Mouse (Mus musculus) induced T-regulatory cell, adult 2 months (primary cell): ENCODE measurements around the gene Dcaf6.
A peak's percentile ranks its signal among the peaks of the same experiment; 100 is the strongest.

Experiments
- DNase-seq: peaks from one replicate; pipeline ENCODE4 v3.0.0-alpha.2; 2012; ENCODE audit warnings: low read depth

Dcaf6 gene

GRCm38 (mm10) chr1:165460360-165460800 is at the start of gene Dcaf6, which contains the start of gene Mpc2:
Dcaf6 (minus strand) TSS chr1:165460475.
Mpc2 (plus strand) TSS chr1:165460637.
- peak; percentile 99 for DNase-seq

DNA sequence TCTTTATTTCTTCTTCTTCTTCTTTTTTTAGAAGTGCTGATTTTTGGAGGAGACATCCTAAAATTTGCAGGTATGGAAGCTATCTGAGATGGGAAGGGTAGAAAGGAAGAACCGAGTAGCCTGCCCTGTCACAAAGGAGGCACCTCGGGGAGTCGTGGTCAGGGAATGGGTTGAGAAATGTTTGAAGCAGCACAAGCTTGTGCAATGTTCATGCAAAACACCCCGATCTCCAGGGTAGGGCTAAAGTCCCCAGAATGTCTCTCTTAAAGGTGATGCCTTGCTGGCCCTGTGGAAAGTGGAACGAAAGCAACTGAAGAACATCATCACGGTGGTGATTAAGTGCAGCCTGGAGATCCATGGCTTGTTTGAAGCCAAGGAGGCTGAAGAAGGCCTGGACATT is 46.0 kb upstream of the Dcaf6 start:
- no peak for DNase-seq

GRCm38 (mm10) chr1:165503307-165504024 is 43.2 kb upstream of the Dcaf6 start:
- DNase-seq, result peak; percentile 9

DNA sequence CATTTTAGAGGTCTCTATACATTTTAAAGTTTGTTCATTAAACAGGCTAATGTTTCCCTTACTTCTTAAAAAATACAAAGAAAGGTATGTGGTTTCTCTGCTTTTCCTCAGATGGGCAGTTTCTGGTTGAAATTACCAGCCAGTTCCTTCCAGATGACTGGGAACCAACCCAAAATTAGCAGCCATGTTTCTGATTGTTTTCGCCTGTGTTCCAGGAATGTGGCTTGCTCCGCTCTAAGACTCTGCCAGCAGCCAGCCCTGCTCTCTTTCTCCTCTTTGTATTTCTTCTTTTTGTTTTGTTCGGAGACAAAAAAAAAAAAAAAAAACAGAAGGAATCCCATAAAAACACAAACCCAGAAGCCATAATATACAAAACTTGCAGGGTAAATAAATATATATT is 38.6 kb upstream of the Dcaf6 start:
- no peak for DNase-seq

- no peak for DNase-seq
Observed at GRCm38 (mm10) chr1:165489197-165489596, 28.9 kb upstream of the Dcaf6 start.

DNA sequence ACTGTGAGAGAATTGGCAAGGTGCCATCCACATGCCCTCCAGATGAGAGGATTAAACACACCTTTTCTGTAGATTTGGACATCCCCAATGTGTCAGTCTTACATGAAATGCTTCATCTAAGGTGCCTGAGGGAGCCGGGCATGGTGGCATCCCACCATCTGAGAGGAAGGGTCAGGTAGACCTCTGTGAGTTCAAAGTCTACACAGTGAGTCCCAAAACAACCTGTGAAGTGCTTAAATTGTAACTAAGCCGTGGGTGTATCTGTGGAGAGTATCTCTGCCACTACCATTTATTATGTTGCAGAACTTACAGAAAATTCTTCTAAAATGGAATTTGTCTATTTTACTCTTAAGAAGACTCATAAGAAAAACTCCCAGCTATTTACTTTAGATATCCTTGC is 25.8 kb upstream of the Dcaf6 start:
- DNase-seq, result no peak

GRCm38 (mm10) chr1:165484688-165485233 is 24.5 kb upstream of the Dcaf6 start, which contains the start of gene Adcy10:
Adcy10 (plus strand) TSS chr1:165485183.
- no peak for DNase-seq

DNA sequence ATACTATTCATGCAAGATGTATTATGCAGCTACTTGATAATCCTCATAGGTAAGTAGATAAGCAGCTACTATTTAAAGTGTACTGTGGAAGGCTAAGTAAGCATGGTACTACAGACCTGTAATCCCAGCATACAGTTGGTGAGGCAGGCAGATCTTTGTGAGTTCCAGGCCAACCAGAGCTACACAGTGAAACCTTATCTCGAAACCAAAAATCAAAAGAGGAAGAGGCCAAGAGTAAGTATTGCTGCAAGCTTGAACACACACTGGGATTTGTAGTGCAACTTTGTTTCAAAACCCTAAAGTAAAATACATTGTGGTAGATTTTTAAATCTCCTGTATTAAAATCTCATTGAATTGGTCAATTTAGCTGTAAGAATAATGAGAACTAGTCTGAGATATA is 11.2 kb upstream of the Dcaf6 start:
- no peak for DNase-seq

DNA sequence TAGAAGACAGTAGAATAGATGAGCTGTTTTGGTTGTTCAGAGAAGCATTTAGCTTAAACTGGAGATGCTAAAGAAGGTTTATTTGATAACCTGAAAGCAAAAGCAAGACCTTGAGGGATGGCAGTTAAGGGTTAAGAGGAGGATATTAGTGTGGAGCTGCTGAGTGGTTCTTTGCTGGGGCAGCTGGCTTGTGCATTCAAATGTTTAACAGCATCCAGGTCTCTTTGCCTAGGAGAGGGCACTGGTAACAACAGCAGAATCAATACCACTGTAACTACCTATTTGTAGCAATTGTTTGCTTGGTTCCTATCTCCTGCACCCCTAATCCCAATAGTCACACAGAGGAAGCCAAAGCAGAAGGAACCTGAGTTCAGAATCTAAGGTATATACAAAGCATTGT is 9.4 kb upstream of the Dcaf6 start:
- no peak for DNase-seq

DNA sequence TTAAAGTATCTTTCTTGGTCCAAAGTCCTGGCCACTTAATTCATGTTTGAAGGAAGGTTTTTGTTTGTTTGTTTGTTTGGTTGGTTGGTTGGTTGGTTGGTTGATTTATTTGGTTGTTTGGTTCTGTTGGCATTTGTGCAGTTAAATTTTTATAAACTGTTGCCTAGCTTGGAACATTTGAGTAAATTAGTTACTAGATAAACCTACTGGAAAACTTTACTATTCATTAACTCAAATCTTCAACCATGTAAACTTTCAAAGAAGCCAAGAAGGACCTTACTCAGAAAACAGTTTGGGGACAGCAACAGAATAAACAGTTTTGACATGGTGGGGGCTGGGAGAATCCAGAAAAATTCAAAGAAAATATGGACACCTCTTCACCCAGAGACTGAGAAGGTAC is 8.7 kb upstream of the Dcaf6 start:
- no peak for DNase-seq

- no peak for DNase-seq
Observed at GRCm38 (mm10) chr1:165464574-165464973, 4.3 kb upstream of the Dcaf6 start.

DNA sequence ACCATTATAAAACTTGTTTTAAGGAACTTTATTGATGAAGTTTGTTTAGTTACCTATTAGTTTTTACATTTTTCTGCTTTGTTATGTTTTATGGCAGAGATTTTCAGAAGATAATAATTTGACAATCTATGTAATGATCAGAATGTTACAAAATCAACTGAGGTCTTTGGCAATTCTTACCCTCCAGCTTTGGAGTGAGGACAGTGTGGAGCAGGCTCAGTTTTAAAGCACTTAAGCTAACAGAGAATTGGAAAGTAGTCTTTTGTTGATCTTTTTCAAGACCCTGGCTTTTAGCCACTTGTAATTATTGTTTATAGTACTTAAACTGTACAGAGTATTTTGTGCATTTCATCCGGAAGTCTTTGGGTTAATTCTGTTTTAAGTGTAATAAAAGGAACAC is 2.6 kb upstream of the Dcaf6 start:
- peak; percentile 4 for DNase-seq

GRCm38 (mm10) chr1:165461681-165462080 is 1.4 kb upstream of the Dcaf6 start:
- DNase-seq, result no peak

GRCm38 (mm10) chr1:165460801-165461377 is 614 bp upstream of the Dcaf6 start:
- peak; percentile 100 for DNase-seq

DNA sequence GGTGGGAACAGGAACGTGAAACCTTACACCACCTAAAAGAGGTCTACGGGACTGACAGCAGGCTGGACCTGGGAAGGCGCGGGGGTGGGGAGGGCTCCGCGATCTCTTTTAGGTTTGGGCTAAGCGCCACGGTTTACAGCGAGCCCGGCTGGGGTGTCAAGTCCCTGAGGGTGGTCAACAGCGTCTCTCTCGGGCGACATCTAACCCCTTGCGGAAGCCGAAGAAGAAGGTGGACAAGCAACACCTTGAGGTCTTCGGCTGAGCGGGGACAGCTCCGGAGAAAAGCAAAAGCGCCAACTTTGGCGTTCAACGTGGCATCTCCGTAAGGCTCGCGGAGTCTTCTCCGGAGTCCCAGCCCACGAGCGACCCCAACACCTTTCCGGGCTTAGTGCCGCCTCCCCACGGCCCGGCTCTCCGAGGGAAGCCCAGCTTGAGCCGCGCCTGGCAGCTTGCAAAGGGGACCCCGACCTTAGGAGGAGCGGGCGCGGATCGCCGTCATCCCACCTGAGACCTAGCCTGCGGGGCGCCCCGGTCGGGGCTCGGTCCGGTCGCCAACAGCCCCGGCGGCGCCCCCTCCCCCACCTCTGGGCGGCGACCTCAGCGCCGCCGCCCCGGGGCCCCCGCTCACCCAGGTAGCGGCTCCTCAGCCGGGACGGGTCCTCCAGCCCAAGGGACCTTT is 633 bp downstream of the Dcaf6 start:
- peak; percentile 62 for DNase-seq

DNA sequence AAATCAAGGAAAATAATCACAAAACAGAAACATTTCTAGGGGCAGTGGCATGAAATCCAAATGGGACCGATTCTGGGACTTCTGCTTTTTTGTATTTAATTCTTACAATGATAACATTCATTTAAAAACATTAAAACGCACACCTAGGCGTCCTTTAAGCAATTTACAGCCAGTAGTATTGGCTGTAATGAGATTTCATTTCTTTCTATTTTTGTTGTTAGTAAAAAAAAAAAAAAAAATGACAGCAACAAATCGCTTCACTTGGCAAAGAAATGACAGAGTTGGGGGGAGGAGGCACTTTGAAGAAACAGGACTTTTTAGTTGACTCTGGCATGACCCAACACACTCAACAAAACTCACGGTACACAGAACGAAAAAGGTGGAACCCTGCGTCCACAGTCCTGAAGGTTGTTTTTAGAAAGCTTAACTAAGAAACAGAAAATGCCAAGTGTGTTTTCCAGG is 1.2 kb downstream of the Dcaf6 start:
- DNase-seq, result no peak

- DNase-seq, result no peak
Observed at GRCm38 (mm10) chr1:165441719-165442118, 18.6 kb downstream of the Dcaf6 start.

- DNase-seq, result no peak
Observed at GRCm38 (mm10) chr1:165441201-165441600, 19.1 kb downstream of the Dcaf6 start.

GRCm38 (mm10) chr1:165440788-165441187 is 19.5 kb downstream of the Dcaf6 start:
- no peak for DNase-seq

GRCm38 (mm10) chr1:165438289-165439021 is 21.8 kb downstream of the Dcaf6 start:
- DNase-seq, result no peak

- DNase-seq, result no peak
Observed at GRCm38 (mm10) chr1:165432883-165433282, 27.4 kb downstream of the Dcaf6 start.

GRCm38 (mm10) chr1:165426254-165426653 is 34.0 kb downstream of the Dcaf6 start:
- no peak for DNase-seq
